Mouse (Mus musculus) G1E (cell line): ENCODE data around the gene Olfr1393.

Experiments
- CTCF ChIP-seq: IDR thresholded peaks from 2 replicates; pipeline ENCODE4 v1.5.1; 2012; ENCODE audit warnings: low read depth, low read length, inconsistent platforms, mixed read lengths
- GATA1 ChIP-seq: IDR thresholded peaks from 2 replicates; pipeline ENCODE4 v1.6.1; 2012; ENCODE audit warnings: borderline replicate concordance, low read length, inconsistent platforms, mixed read lengths
- GATA2 ChIP-seq: IDR thresholded peaks from 2 replicates; pipeline ENCODE4 v1.6.1; 2012; ENCODE audit warnings: low read depth, low read length, inconsistent platforms, borderline replicate concordance
- POLR2AphosphoS5 ChIP-seq: IDR thresholded peaks from 2 replicates; pipeline ENCODE4 v1.6.1; 2012; ENCODE audit warnings: low read depth, low read length, inconsistent platforms; ENCODE audit not compliant: insufficient replicate concordance
- TAL1 ChIP-seq: conservative IDR thresholded peaks from 2 replicates; pipeline ENCODE4 v1.6.1; 2012; ENCODE audit warnings: low read depth, low read length, inconsistent platforms, mixed read lengths

DNA sequence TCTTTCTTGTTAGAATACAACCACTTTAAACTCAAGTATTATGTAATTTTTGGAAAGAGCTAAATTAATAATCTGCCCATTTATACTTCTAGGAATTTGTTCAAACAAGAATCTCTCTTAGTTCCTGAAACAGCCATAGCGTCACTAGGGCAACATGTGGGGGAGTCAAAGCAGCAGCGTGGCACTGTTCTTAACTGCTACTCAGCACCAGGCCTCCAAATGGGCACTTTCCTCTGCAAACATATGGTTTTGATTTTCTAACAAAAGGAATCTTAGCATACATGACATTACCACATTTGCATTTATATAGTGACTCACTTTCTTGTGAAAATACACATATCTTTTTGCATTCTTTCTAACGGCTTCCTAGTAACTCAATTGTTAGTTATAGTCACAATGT, 45.3 kb upstream of the Olfr1393 start:
- TF ChIP-seq CTCF (no peak), GATA1 (no peak), TAL1 (no peak), POLR2AphosphoS5 (no peak), GATA2 (no peak)
